Mouse (Mus musculus) forebrain, embryonic 15.5 days (tissue): ENCODE results near the gene Ripply1. TPM values are rescaled to one million over a fixed set of nuclear protein-coding genes. Genes with fewer than 3 reads are reported as not detected.
A peak's percentile ranks its signal among the peaks of the same experiment; 100 is the strongest.

Experiments
- ATAC-seq: fragments of 200-750 bp; cut with Nextera tagmentation; replicated peaks from 2 replicates; pipeline ENCODE4 v1.8.0; 2017; ENCODE audit warnings: mild to moderate bottlenecking, moderate TSS enrichment, moderate library complexity
- H3K27ac ChIP-seq: fragments of 300-500 bp; sonication (generic); replicated peaks from 2 replicates; pipeline ENCODE4 v1.5.1; 2015; ENCODE audit warnings: mild to moderate bottlenecking, inconsistent platforms
- H3K27me3 ChIP-seq: fragments of 300-500 bp; sonication (generic); 2 replicates; pipeline ENCODE4 v1.6.1; 2015; ENCODE audit warnings: inconsistent platforms
- H3K36me3 ChIP-seq: fragments of 300-500 bp; sonication (generic); 2 replicates; pipeline ENCODE4 v1.6.1; 2015; ENCODE audit warnings: mild to moderate bottlenecking, inconsistent platforms
- H3K4me1 ChIP-seq: fragments of 300-500 bp; sonication (generic); 2 replicates; pipeline ENCODE4 v1.6.1; 2015; ENCODE audit warnings: inconsistent platforms
- H3K4me2 ChIP-seq: fragments of 300-500 bp; sonication (generic); replicated peaks from 2 replicates; pipeline ENCODE4 v1.6.1; 2015; ENCODE audit warnings: mild to moderate bottlenecking, inconsistent platforms
- H3K4me3 ChIP-seq: fragments of 300-500 bp; sonication (generic); 2 replicates; pipeline ENCODE4 v1.5.1; 2015; ENCODE audit warnings: mild to moderate bottlenecking, inconsistent platforms
- H3K9ac ChIP-seq: fragments of 300-500 bp; sonication (generic); replicated peaks from 2 replicates; pipeline ENCODE4 v1.6.1; 2015; ENCODE audit warnings: mild to moderate bottlenecking, inconsistent platforms
- H3K9me3 ChIP-seq: fragments of 300-500 bp; sonication (generic); 2 replicates; pipeline ENCODE4 v1.6.1; 2016; ENCODE audit warnings: inconsistent platforms
- WGBS: fragments of 180-500 bp; shearing (Covaris S2); methylation state at CpG from one replicate; pipeline ENCODE4 v1.1.7; 2015; ENCODE audit warnings: mixed read lengths; 5-methylcytosine and 5-hydroxymethylcytosine counted together
- polyA plus RNA-seq: library from polyadenylated mRNA; unstranded; fragments of >200 nt; fragmentation: Nextera tagmentation; extraction: Ambion mirVana; gene quantifications from 2 replicates; pipeline ENCODE4 v1.2.1, GENCODE M21; 2015

The Ripply1 gene
- polyA plus RNA-seq, 1 experiment from 2014 or later, result not detected

DNA sequence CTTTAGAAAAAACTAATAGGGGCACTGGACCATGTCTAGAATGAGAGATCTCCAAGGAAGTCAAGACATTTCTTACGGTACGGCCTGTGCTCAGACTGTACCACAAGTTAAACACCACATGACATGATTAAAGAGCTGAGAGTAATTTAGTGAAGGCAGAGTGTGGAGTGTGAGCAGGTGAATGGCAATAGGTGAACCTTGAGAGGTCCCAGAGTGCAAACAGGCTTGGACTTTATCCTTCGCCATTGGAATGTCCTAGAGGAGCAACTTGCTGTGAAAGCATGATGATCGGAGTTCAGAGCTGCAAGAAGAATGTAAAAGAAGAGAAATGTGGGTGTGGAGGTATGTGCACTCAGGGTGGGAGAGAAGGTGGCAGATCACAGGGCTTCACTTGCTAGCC, 23.8 kb upstream of the Ripply1 start:
- Histone ChIP-seq H3K27me3 (no peaks in the 10 kb centered on the region), H3K4me3 (no peak overlapping the region), H3K9me3 (no peaks in the 10 kb centered on the region), H3K4me1 (no peaks in the 10 kb centered on the region), H3K36me3 (no peaks in the 10 kb centered on the region), H3K4me2 (no peak overlapping the region), H3K27ac (no peak overlapping the region), H3K9ac (no peak overlapping the region)
- 94% methylated on average over 4 of the region's 4 CpGs for WGBS
- ATAC-seq, result no peak

DNA sequence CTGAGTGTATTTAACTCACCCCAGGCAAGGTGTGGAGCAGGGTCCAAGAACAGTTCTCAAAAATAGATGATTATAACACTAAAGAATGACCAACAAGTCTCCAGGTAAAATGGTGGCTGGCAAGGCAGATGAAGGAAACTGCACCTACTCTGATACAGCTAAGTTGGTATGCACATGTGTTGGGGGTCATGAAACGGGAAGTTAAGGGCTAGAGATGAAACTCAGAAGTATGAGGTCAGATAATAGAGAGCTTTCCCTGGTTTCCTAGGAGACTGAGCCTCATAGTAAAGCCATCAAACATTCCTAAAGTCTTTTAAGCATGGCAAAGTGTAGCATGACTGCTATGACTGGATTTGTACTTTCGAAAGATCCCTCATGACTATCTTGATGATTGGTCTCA, 20.9 kb upstream of the Ripply1 start:
- no peak overlapping the region for H3K4me3 ChIP-seq
- H3K9me3 ChIP-seq, result no peaks in the 10 kb centered on the region
- no peak overlapping the region for H3K4me2 ChIP-seq
- no peaks in the 10 kb centered on the region for H3K36me3 ChIP-seq
- no peaks in the 10 kb centered on the region for H3K4me1 ChIP-seq
- no peak overlapping the region for H3K9ac ChIP-seq
- no peak for ATAC-seq
- 68% methylated on average over 2 of the region's 2 CpGs for WGBS
- no peak overlapping the region for H3K27ac ChIP-seq
- no peaks in the 10 kb centered on the region for H3K27me3 ChIP-seq

DNA sequence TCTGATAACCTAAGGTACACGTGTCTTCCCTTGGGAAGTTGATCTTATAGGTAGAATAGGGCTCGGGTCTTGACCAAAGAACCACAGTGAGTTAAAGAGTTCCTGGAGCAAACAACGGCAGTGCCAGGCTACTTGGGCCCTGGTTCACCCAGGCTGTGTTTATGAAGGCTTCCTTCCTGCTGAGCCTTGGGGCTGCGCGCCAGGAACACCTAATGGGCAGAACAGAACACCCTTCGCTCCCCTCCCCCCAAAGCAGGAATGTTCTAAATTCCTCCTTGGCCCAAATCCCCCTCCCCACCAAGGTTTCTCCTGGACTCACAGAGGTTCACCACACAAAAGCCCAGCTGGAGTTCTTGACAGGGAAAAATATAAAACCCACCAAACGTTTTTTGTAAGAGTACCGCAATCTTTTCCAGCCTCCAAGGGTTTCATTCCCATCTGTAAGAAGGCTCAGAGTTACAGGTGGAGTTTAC, 18.3 kb upstream of the Ripply1 start, which contains the start of gene Cldn2:
Cldn2 (plus strand) TSS at position 423 of the 473 bp plus-strand sequence.
- Histone ChIP-seq H3K4me1 (no peaks in the 10 kb centered on the region), H3K27me3 (no peaks in the 10 kb centered on the region), H3K4me3 (no peak within 1 kb of the TSS), H3K9ac (no peak within 1 kb of the TSS), H3K36me3 (no peaks in the 10 kb centered on the region), H3K4me2 (no peak within 1 kb of the TSS), H3K27ac (no peak within 1 kb of the TSS), H3K9me3 (no peaks in the 10 kb centered on the region)
- WGBS, result 65% methylated on average over 8 of the region's 8 CpGs
- ATAC-seq, result no peak

DNA sequence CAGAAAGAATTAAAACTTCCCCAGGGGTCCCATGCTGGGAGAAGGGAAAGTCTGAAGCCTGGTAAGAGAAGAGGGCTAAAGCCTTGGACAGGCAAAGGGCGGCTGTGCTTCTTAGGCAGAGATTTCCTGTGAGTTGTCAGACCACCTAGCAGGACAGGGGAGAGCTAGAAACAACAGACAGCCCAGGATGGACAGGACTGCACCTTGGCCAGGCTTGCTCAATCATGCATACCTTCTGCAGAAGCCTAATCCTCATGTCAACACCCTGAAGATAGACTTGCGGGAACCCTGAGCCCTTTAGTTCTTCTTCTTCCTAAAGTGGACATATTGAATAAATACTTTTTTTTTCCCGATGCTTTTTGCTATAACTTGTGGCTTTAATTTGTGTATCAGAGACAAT, 17.8 kb upstream of the Ripply1 start:
- Histone ChIP-seq H3K9ac (no peak overlapping the region), H3K4me3 (no peak overlapping the region), H3K27ac (no peak overlapping the region), H3K27me3 (no peaks in the 10 kb centered on the region), H3K9me3 (no peaks in the 10 kb centered on the region), H3K36me3 (no peaks in the 10 kb centered on the region), H3K4me1 (no peaks in the 10 kb centered on the region), H3K4me2 (no peak overlapping the region)
- no peak for ATAC-seq
- WGBS, result 83% methylated on average over 3 of the region's 3 CpGs

DNA sequence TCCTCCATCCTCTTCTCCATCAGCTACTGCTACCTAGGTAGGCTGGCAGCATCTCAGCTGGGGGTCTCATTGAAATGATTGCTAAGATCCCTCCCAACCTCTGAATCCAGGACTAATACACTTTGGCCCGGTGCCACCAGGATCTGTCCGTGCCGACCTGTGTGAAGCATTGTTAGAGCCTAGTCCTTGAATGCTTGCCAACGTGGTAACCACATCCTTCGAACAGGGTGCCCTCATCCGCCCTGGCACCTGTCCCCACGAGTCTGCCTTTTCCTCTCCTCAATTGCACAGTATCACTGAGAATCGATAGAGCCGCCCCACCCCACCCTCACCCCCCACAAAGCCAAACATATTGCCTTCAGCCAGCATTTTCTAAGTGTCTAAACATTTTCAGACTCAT, 15.7 kb upstream of the Ripply1 start:
- ATAC-seq, result no peak
- no peaks in the 10 kb centered on the region for H3K4me1 ChIP-seq
- H3K9ac ChIP-seq, result no peak overlapping the region
- H3K27me3 ChIP-seq, result no peaks in the 10 kb centered on the region
- H3K4me2 ChIP-seq, result no peak overlapping the region
- no peaks in the 10 kb centered on the region for H3K36me3 ChIP-seq
- 70% methylated on average over 9 of the region's 9 CpGs for WGBS
- no peaks in the 10 kb centered on the region for H3K9me3 ChIP-seq
- no peak overlapping the region for H3K27ac ChIP-seq
- H3K4me3 ChIP-seq, result no peak overlapping the region

DNA sequence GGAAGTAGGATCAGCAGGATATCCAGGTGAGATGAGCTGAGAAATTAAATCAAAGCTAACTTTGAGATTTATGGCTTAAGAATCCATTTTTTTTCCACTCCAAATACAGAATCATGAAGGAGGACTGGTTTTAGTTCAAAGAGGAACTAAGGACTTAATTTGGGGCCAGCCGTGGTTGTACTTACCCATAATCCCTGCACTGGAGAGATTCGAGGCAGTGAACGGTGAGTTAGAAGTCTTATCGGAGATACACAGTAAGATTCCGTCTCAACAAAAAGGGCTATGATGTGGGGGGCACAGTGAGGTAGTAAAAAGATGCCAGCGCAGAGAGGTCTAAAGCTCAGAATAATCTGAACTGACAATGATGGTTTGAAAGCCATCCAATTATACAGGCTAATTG, 13.9 kb upstream of the Ripply1 start:
- 65% methylated on average over 6 of the region's 6 CpGs for WGBS

DNA sequence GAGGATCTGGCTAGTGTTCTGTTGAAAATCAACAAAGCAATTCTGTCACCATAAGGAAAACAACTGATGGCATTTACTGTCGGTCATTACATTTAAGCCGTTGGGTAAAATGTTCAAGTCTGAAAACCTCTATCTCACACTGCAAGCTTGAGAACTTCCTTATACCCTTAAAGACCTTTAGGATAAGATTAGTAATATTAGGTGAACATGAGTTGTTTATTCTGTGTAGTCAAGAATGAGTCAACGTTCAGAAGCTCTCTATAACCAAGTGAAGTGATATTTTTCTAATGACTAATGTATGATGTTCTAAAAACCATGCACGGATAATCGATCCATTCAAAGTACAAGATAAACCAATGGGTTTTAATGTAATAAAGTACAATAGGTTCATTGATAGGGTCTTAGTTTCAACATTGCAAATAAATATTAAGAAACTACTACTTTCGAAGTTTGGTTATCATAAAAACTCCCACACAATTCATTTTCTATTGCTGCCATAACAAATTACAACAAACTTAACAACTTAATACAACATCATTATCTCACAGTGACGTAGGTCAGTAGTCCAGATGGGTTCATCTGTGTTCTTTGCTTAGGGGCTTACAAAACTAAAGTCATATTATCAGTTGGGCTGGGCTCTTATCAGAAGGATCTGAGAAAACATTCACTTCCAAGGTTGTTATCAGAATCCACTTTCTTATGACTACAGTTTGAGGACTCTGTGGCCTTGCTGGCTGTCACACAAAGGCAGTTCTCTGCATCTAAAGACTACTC, 12.1 kb upstream of the Ripply1 start:
- ATAC-seq, result no peak
- no peaks in the 10 kb centered on the region for H3K36me3 ChIP-seq
- 88% methylated on average over 7 of the region's 7 CpGs for WGBS
- H3K4me2 ChIP-seq, result no peak overlapping the region
- no peaks in the 10 kb centered on the region for H3K4me1 ChIP-seq
- no peak overlapping the region for H3K4me3 ChIP-seq
- H3K27me3 ChIP-seq, result no peaks in the 10 kb centered on the region
- no peaks in the 10 kb centered on the region for H3K9me3 ChIP-seq
- H3K9ac ChIP-seq, result no peak overlapping the region
- no peak overlapping the region for H3K27ac ChIP-seq

More for the DNA sequence above, 13.9 kb upstream of the Ripply1 start:
- H3K36me3 ChIP-seq, result no peaks in the 10 kb centered on the region
- H3K9ac ChIP-seq, result no peak overlapping the region
- H3K27me3 ChIP-seq, result no peaks in the 10 kb centered on the region
- H3K27ac ChIP-seq, result no peak overlapping the region
- no peak overlapping the region for H3K4me3 ChIP-seq
- no peak overlapping the region for H3K4me2 ChIP-seq
- ATAC-seq, result no peak
- no peaks in the 10 kb centered on the region for H3K4me1 ChIP-seq
- H3K9me3 ChIP-seq, result no peaks in the 10 kb centered on the region

DNA sequence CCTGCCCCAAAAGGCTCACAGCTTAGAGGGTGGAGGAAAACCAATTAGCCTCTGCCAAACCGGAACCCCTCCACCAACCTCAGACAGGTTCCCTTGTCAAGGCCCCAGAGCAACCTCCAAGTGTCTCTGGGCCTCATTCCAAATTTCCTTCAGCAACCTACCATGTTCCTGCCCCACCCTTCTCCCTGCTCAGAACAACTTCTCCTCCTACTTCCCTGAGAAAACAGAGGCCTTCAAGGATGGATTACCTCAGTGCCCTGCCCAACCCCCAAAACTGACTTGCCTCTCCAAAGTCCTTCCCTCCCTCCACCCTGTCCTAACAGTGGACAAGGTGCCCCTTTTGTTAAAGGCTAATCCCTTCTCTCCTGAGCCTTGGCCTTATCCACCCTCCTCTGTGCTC, 3.6 kb upstream of the Ripply1 start:
- Histone ChIP-seq H3K36me3 (no peaks in the 10 kb centered on the region), H3K9me3 (no peaks in the 10 kb centered on the region), H3K4me3 (no peak overlapping the region), H3K4me1 (no peaks in the 10 kb centered on the region), H3K4me2 (no peak overlapping the region), H3K27ac (no peak overlapping the region), H3K27me3 (no peaks in the 10 kb centered on the region), H3K9ac (no peak overlapping the region)
- 39% methylated on average over 1 of the region's 1 CpGs for WGBS
- no peak for ATAC-seq

DNA sequence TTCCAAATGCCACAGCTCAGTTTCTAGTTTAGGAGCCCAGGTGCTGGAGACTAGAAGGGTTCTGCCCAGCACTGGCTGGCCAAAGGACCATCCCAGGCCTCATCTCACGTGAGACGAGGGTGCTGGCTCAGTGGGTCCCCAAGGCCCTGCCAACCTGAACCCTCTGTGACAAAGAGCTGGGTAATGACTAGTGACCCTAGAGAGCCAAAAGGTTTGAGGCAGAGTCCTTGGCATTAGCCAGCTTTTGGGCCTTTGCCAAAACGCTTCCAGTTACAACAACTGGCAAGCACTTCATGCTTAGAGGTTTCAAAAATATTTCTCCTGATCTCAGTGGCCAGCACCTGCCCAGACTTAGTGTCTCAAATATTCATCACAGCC, 881 bp upstream of the Ripply1 start:
- WGBS, result 40% methylated on average over 3 of the region's 3 CpGs
- ATAC-seq, result peak; percentile 19; the same call in 1 of the 2 replicates
- no peak overlapping the region for H3K4me2 ChIP-seq
- H3K4me1 ChIP-seq, result no peaks in the 10 kb centered on the region
- no peaks in the 10 kb centered on the region for H3K27me3 ChIP-seq
- H3K36me3 ChIP-seq, result no peaks in the 10 kb centered on the region
- H3K9me3 ChIP-seq, result no peaks in the 10 kb centered on the region
- H3K27ac ChIP-seq, result no peak overlapping the region
- no peak overlapping the region for H3K9ac ChIP-seq
- H3K4me3 ChIP-seq, result no peak overlapping the region

DNA sequence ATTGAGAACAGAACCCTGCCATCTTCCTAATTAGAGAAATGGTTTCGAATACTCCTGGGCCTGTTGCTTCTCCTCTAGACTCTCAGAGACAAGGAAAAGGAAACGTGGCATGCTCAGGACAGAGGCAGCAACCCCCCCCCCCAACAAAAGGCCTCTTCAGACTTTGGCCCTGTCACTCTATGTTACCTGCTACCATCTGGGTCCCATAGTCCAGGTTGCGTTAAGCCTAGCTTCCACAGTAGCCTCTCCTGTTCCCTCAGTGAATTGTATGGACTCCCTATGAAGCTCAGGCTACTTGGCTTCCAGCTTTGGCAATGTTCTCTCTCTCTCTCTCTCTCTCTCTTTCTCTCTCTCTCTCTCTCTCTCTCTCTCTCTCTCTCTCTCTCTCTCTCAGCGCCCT, 590 bp downstream of the Ripply1 start:
- no peak for ATAC-seq
- Histone ChIP-seq H3K4me1 (no peaks in the 10 kb centered on the region), H3K9me3 (no peaks in the 10 kb centered on the region), H3K27ac (no peak overlapping the region), H3K36me3 (no peaks in the 10 kb centered on the region), H3K4me2 (no peak overlapping the region), H3K9ac (no peak overlapping the region), H3K27me3 (no peaks in the 10 kb centered on the region), H3K4me3 (no peak overlapping the region)
- whole genome bisulfite sequencing, result 84% methylated on average over 4 of the region's 4 CpGs

DNA sequence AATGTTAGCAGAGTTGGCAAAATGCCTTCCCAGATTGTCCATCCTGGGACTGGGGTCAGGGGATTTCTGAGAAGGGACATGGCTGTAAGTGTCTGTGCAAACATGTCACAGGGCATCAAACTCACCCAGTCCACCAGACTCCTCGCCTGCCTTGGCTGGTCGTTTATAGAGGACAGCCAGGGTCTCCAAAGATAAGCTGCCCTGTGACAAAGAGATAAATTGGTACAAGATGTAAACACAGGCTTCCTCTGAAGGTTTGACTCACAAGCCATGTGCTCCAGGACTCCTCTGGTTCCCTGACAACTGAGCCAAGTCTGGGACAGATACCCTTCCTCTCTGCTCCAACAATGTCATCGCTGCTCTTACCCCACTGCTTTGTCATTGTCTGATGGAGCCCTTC, 1.2 kb downstream of the Ripply1 start:
- H3K27ac ChIP-seq, result no peak overlapping the region
- no peak for ATAC-seq
- no peak overlapping the region for H3K9ac ChIP-seq
- no peaks in the 10 kb centered on the region for H3K36me3 ChIP-seq
- H3K4me3 ChIP-seq, result no peak overlapping the region
- H3K4me1 ChIP-seq, result no peaks in the 10 kb centered on the region
- whole genome bisulfite sequencing, result 76% methylated on average over 3 of the region's 3 CpGs
- H3K27me3 ChIP-seq, result no peaks in the 10 kb centered on the region
- H3K9me3 ChIP-seq, result no peaks in the 10 kb centered on the region
- no peak overlapping the region for H3K4me2 ChIP-seq

DNA sequence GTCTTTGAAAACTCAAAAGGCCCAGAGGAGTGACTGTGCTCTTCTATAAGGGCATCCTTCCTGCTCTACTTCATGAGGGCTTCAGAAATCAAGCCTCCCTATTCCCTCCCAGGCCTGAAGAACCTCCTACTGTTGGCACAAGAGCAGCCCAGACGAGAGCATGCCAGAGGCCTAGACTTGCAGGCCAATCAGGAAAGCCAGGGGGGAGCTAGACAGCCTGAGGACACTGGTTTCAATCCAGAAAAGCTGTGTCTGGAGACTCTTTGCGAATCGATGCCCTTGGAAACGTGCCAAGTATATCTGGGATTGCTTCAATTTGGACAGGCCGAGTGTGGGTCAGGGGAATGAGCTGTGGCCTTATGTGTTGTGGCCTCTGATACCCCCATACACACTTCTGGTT, 2.8 kb downstream of the Ripply1 start:
- H3K36me3 ChIP-seq, result no peaks in the 10 kb centered on the region
- H3K4me3 ChIP-seq, result no peak overlapping the region
- no peak for ATAC-seq
- H3K9ac ChIP-seq, result no peak overlapping the region
- H3K4me1 ChIP-seq, result no peaks in the 10 kb centered on the region
- no peaks in the 10 kb centered on the region for H3K9me3 ChIP-seq
- no peaks in the 10 kb centered on the region for H3K27me3 ChIP-seq
- no peak overlapping the region for H3K27ac ChIP-seq
- WGBS, result 89% methylated on average over 5 of the region's 5 CpGs
- H3K4me2 ChIP-seq, result no peak overlapping the region

DNA sequence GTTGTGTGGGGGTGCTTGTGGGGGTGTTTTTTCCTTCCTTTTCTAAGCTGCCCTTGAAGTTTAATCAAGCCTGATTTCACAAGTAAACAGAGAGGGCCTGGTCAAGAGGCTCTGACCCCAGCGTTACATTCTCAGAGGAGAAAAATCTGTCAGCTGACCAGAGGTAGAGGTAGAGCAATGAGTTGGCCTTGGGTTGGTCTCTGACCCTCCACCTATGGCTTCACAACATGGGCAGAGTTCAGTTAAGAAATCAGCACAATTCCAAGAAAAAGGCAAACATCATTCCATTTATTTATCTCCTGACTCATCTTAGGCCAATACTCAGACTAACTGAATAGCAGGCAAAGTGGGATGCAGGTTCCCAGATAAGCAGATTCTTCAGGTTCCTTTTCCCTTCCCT, 3.3 kb downstream of the Ripply1 start:
- H3K36me3 ChIP-seq, result no peaks in the 10 kb centered on the region
- no peak overlapping the region for H3K4me2 ChIP-seq
- no peaks in the 10 kb centered on the region for H3K4me1 ChIP-seq
- H3K4me3 ChIP-seq, result no peak overlapping the region
- H3K9ac ChIP-seq, result no peak overlapping the region
- no peak overlapping the region for H3K27ac ChIP-seq
- H3K9me3 ChIP-seq, result no peaks in the 10 kb centered on the region
- no peak for ATAC-seq
- no peaks in the 10 kb centered on the region for H3K27me3 ChIP-seq
- WGBS, result 75% methylated on average over 1 of the region's 1 CpGs
